Mouse (Mus musculus) forebrain, embryonic 10.5 days (tissue): ENCODE measurements around the gene Tfec. TPM values are rescaled to one million over a fixed set of nuclear protein-coding genes. Genes with fewer than 3 reads are reported as not detected.

Source experiments
- polyA plus RNA-seq: library from polyadenylated mRNA; unstranded; fragments of >200 nt; fragmentation: Nextera tagmentation; extraction: Ambion mirVana; gene quantifications from 2 replicates; pipeline ENCODE4 v1.2.1, GENCODE M21; 2016

Tfec gene
- polyA plus RNA-seq, 1 experiment from 2014 or later = 1.1 TPM

Other genes starting within 250 kb of the Tfec start
- gene Tes, start 166.7 kb upstream of the Tfec start, polyA plus RNA-seq = 41.2 and 43.1 TPM in 2 replicates